Mouse (Mus musculus): ENCODE results near the gene Gm6408. TPM values are rescaled to one million over a fixed set of nuclear protein-coding genes. Genes with fewer than 3 reads are reported as not detected.
"Not testable (repeated sequence)": the region's sequence is repeated elsewhere in the genome, so short reads cannot be mapped to it uniquely, and the experiment has no call there.

The Gm6408 gene
- polyA plus RNA-seq (2014; fragmentation: Nextera tagmentation; extraction: Ambion mirVana) = not detected in 2 replicates

DNA sequence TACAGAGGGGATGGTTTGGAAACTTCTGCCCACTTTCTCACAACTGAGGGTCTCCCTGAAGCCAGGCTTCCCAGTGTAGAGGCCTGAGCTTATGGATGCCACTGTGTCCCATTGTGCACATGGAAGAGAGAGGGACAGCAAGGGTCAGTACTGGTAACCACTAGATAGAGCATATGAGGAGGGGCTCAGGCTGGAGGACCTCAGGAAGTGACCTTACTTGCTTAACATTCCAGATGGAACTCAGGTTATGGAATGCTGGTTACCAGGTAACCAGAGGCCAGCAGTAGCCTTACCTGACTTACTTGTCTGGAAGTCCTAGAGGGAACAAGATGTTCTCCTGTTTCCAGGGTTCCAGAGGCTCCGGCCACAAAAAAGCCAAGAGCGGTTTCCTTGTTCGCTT lies at the start of gene Gm6408:
Gene Gm6408 (plus strand): TSS at position 301 of the 400 bp plus-strand sequence.
- 81% methylated on average over 2 of the region's 3 CpGs for WGBS (ENCODE audit: insufficient replicate concordance)
- H3K27ac ChIP-seq (ENCODE audit: low read depth, low read length); H3K4me3 ChIP-seq (ENCODE audit: low read depth, low read length); ATAC-seq (replicated peaks; ENCODE audit: insufficient number of reproducible peaks, low FRiP score, low TSS enrichment); H3K9ac ChIP-seq (ENCODE audit: low read depth, low read length); H3K4me2 ChIP-seq; H3K27me3 ChIP-seq (ENCODE audit: control insufficient read depth, insufficient read depth, low read length); H3K4me1 ChIP-seq (ENCODE audit: control insufficient read depth, insufficient read depth, low read length); H3K36me3 ChIP-seq (ENCODE audit: control insufficient read depth, insufficient read depth, low read length); H3K9me3 ChIP-seq (replicated peaks; ENCODE audit: control insufficient read depth, low read length): not testable (repeated sequence)

GRCm38 (mm10) chr5:146432476-146432875 lies 49.3 kb upstream of the Gm6408 start:
- Histone ChIP-seq H3K4me3 (ENCODE audit: low read depth, low read length) (no peak overlapping the region), H3K4me1 (ENCODE audit: control insufficient read depth, insufficient read depth, low read length) (no peaks in the 10 kb centered on the region), H3K9me3 (replicated peaks; ENCODE audit: control insufficient read depth, low read length) (no peaks in the 10 kb centered on the region), H3K36me3 (ENCODE audit: control insufficient read depth, insufficient read depth, low read length) (no peaks in the 10 kb centered on the region), H3K4me2 (no peak overlapping the region), H3K27me3 (ENCODE audit: control insufficient read depth, insufficient read depth, low read length) (peaks cover 50% of the 10 kb centered on the region), H3K27ac (ENCODE audit: low read depth, low read length) (no peak overlapping the region), H3K9ac (ENCODE audit: low read depth, low read length) (no peak overlapping the region)
- 56% methylated on average over 6 of the region's 6 CpGs for WGBS (ENCODE audit: insufficient replicate concordance)
- ATAC-seq (replicated peaks; ENCODE audit: insufficient number of reproducible peaks, low FRiP score, low TSS enrichment) = no peak

DNA sequence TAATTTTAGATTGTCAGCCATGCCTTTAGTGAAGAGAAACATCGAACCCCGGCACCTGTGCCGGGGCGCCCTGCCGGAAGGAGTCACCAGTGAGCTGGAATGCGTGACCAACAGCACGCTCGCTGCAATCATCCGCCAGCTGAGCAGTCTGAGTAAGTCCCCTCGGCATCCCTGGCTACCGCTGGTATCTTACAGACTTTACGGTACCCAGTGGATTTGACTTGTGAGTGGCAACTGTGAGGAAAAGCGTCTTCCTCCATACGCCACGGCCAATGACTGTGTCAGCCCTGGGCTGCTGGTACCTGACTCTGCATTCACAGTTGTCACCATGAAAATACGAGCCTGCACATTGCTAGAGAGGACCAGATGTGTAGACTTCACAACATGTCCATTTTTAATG lies 46.4 kb upstream of the Gm6408 start:
- Histone ChIP-seq H3K9me3 (replicated peaks; ENCODE audit: control insufficient read depth, low read length) (peaks cover 2% of the 10 kb centered on the region; the same call in 1 of the 2 replicates), H3K9ac (ENCODE audit: low read depth, low read length) (no peak overlapping the region), H3K36me3 (ENCODE audit: control insufficient read depth, insufficient read depth, low read length) (0 out of 2 replicates have a peak, but pooled peaks cover 2% of the 10 kb centered on the region), H3K27ac (ENCODE audit: low read depth, low read length) (no peak overlapping the region), H3K4me3 (ENCODE audit: low read depth, low read length) (no peak overlapping the region), H3K27me3 (ENCODE audit: control insufficient read depth, insufficient read depth, low read length) (peaks cover 24% of the 10 kb centered on the region), H3K4me1 (ENCODE audit: control insufficient read depth, insufficient read depth, low read length) (no peaks in the 10 kb centered on the region), H3K4me2 (no peak overlapping the region)
- 90% methylated on average over 16 of the region's 16 CpGs for WGBS (ENCODE audit: insufficient replicate concordance)
- no peak for ATAC-seq (replicated peaks; ENCODE audit: insufficient number of reproducible peaks, low FRiP score, low TSS enrichment)

DNA sequence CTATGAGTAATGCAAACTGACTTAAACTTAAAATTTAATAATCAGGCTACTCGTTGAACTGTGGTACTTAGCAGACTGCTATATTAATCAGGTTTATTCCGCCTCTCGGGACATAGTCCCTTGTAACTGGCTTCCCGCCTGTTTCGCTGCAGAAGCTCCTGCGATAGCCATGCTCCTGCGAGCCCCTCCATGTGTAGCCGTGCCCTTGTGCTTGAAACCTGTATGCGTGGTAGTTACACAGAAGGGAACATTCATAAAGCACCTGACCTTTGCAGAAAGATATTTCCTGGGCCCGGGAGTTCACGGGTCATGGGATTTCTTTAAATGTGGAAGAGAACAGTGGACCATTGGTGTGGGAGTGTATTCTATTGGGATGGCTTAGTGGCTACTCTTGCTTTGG lies 45.0 kb upstream of the Gm6408 start:
- H3K4me3 ChIP-seq (ENCODE audit: low read depth, low read length) = no peak overlapping the region
- WGBS (ENCODE audit: insufficient replicate concordance) = 90% methylated on average over 11 of the region's 11 CpGs
- H3K4me1 ChIP-seq (ENCODE audit: control insufficient read depth, insufficient read depth, low read length) = no peaks in the 10 kb centered on the region
- H3K9ac ChIP-seq (ENCODE audit: low read depth, low read length) = no peak overlapping the region
- no peak overlapping the region for H3K4me2 ChIP-seq
- ATAC-seq (replicated peaks; ENCODE audit: insufficient number of reproducible peaks, low FRiP score, low TSS enrichment) = no peak
- H3K9me3 ChIP-seq (replicated peaks; ENCODE audit: control insufficient read depth, low read length) = peaks cover 2% of the 10 kb centered on the region; the same call in 1 of the 2 replicates
- peaks cover 9% of the 10 kb centered on the region; the same call in 1 of the 2 replicates for H3K27me3 ChIP-seq (ENCODE audit: control insufficient read depth, insufficient read depth, low read length)
- H3K36me3 ChIP-seq (ENCODE audit: control insufficient read depth, insufficient read depth, low read length) = 0 out of 2 replicates have a peak, but pooled peaks cover 2% of the 10 kb centered on the region
- H3K27ac ChIP-seq (ENCODE audit: low read depth, low read length) = no peak overlapping the region

DNA sequence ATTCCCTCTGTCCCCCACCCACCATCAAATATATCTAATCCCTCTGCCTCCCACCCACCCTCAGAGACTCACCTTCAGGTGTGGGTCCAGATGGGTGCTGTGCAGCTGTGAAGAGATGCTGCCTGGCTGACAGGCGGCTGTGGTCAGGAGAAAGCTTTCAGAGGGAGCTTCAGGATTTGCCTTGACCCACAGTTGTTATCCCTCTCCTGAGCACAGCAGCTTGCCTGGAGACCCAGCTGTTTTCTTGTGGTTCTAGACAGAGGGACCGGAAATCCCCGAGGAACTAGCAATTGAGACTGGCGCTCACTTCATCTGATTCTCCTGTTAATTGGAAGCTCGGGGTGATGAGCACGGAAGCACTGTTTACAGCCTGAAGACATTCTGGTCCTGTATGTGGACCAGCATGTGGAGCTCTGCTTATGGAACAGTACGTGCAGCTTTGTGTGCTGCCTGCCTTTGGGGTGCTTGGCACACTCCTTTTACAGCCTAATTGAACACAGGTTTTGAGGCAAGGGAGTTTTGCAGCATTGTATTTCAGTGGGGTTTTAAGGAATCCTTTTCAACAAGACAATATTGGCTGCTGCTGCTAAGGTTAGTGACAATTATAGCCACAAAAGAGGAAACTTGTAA lies 42.5 kb upstream of the Gm6408 start:
- Histone ChIP-seq H3K4me1 (ENCODE audit: control insufficient read depth, insufficient read depth, low read length) (no peaks in the 10 kb centered on the region), H3K4me3 (ENCODE audit: low read depth, low read length) (no peak overlapping the region), H3K9me3 (replicated peaks; ENCODE audit: control insufficient read depth, low read length) (peaks cover 2% of the 10 kb centered on the region; the same call in 1 of the 2 replicates), H3K27me3 (ENCODE audit: control insufficient read depth, insufficient read depth, low read length) (no peaks in the 10 kb centered on the region), H3K27ac (ENCODE audit: low read depth, low read length) (no peak overlapping the region), H3K36me3 (ENCODE audit: control insufficient read depth, insufficient read depth, low read length) (0 out of 2 replicates have a peak, but pooled peaks cover 2% of the 10 kb centered on the region), H3K4me2 (no peak overlapping the region), H3K9ac (ENCODE audit: low read depth, low read length) (no peak overlapping the region)
- no peak for ATAC-seq (replicated peaks; ENCODE audit: insufficient number of reproducible peaks, low FRiP score, low TSS enrichment)
- WGBS (ENCODE audit: insufficient replicate concordance) = 86% methylated on average over 7 of the region's 7 CpGs

- Histone ChIP-seq H3K27ac (ENCODE audit: low read depth, low read length) (no peak overlapping the region), H3K4me1 (ENCODE audit: control insufficient read depth, insufficient read depth, low read length) (no peaks in the 10 kb centered on the region), H3K27me3 (ENCODE audit: control insufficient read depth, insufficient read depth, low read length) (no peaks in the 10 kb centered on the region), H3K9ac (ENCODE audit: low read depth, low read length) (no peak overlapping the region), H3K4me2 (no peak overlapping the region), H3K4me3 (ENCODE audit: low read depth, low read length) (no peak overlapping the region), H3K36me3 (ENCODE audit: control insufficient read depth, insufficient read depth, low read length) (0 out of 2 replicates have a peak, but pooled peaks cover 2% of the 10 kb centered on the region), H3K9me3 (replicated peaks; ENCODE audit: control insufficient read depth, low read length) (peaks cover 2% of the 10 kb centered on the region; the same call in 1 of the 2 replicates)
- 87% methylated on average over 5 of the region's 5 CpGs for WGBS (ENCODE audit: insufficient replicate concordance)
- ATAC-seq (replicated peaks; ENCODE audit: insufficient number of reproducible peaks, low FRiP score, low TSS enrichment) = no peak
Observed at GRCm38 (mm10) chr5:146440273-146440672, 41.5 kb upstream of the Gm6408 start.

GRCm38 (mm10) chr5:146442767-146443166 lies 39.0 kb upstream of the Gm6408 start:
- Histone ChIP-seq H3K36me3 (ENCODE audit: control insufficient read depth, insufficient read depth, low read length) (0 out of 2 replicates have a peak, but pooled peaks cover 2% of the 10 kb centered on the region), H3K4me2 (no peak overlapping the region), H3K4me1 (ENCODE audit: control insufficient read depth, insufficient read depth, low read length) (no peaks in the 10 kb centered on the region), H3K27me3 (ENCODE audit: control insufficient read depth, insufficient read depth, low read length) (no peaks in the 10 kb centered on the region), H3K4me3 (ENCODE audit: low read depth, low read length) (no peak overlapping the region), H3K9ac (ENCODE audit: low read depth, low read length) (no peak overlapping the region), H3K27ac (ENCODE audit: low read depth, low read length) (no peak overlapping the region), H3K9me3 (replicated peaks; ENCODE audit: control insufficient read depth, low read length) (peaks cover 2% of the 10 kb centered on the region; the same call in 1 of the 2 replicates)
- ATAC-seq (replicated peaks; ENCODE audit: insufficient number of reproducible peaks, low FRiP score, low TSS enrichment) = no peak
- 56% methylated on average over 2 of the region's 2 CpGs for WGBS (ENCODE audit: insufficient replicate concordance)

DNA sequence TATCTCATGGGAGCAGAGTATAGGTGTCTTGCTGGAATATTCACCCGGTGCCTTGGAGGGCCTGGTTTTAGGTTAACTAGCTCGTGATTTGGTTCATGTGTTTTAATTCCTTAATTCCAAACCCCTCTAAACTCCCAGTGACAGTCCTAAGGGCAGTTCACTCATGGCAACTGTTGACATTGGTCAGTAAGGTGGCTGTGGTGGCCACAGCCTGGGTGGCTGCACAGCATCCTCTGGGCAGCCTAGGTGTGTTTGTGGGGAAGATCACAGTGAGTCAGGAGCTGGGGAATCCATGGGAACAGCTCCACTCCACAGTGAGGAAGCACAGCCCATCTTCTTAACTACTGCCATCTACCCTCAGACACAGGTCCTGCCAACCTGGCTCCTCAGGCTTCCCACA lies 35.1 kb upstream of the Gm6408 start:
- no peak overlapping the region for H3K4me2 ChIP-seq
- WGBS (ENCODE audit: insufficient replicate concordance) = 69% methylated on average over 2 of the region's 2 CpGs
- no peak for ATAC-seq (replicated peaks; ENCODE audit: insufficient number of reproducible peaks, low FRiP score, low TSS enrichment)

More for the DNA sequence above, 35.1 kb upstream of the Gm6408 start:
- H3K36me3 ChIP-seq (ENCODE audit: control insufficient read depth, insufficient read depth, low read length) = no peaks in the 10 kb centered on the region
- H3K27ac ChIP-seq (ENCODE audit: low read depth, low read length) = no peak overlapping the region
- no peaks in the 10 kb centered on the region for H3K4me1 ChIP-seq (ENCODE audit: control insufficient read depth, insufficient read depth, low read length)
- H3K4me3 ChIP-seq (ENCODE audit: low read depth, low read length) = no peak overlapping the region
- H3K9me3 ChIP-seq (replicated peaks; ENCODE audit: control insufficient read depth, low read length) = no peaks in the 10 kb centered on the region
- no peak overlapping the region for H3K9ac ChIP-seq (ENCODE audit: low read depth, low read length)
- no peaks in the 10 kb centered on the region for H3K27me3 ChIP-seq (ENCODE audit: control insufficient read depth, insufficient read depth, low read length)
